Mouse (Mus musculus): ENCODE results near the gene Onecut3. TPM values are rescaled to one million over a fixed set of nuclear protein-coding genes. Genes with fewer than 3 reads are reported as not detected.

Gene Onecut3
- polyA plus RNA-seq, 1 experiment from 2014 or later = 2.0 TPM

GRCm38 (mm10) chr10:80539493-80539892, 44.9 kb downstream of the Onecut3 start:
- no peak for DNase-seq (ENCODE audit: low spot score)
- Histone ChIP-seq H3K4me3 (0 out of 2 replicates have a peak overlapping the region, but pooled peaks have one; percentile 46), H3K36me3 (peaks cover 37% of the 10 kb centered on the region), H3K27ac (no peak overlapping the region), H3K9me3 (no peaks in the 10 kb centered on the region), H3K27me3 (ENCODE audit: insufficient read depth, poor library complexity, severe bottlenecking) (peaks cover 47% of the 10 kb centered on the region), H3K4me1 (replicated peaks) (peaks cover 30% of the 10 kb centered on the region)
- 44% methylated on average over 5 of the region's 5 CpGs for WGBS

DNA sequence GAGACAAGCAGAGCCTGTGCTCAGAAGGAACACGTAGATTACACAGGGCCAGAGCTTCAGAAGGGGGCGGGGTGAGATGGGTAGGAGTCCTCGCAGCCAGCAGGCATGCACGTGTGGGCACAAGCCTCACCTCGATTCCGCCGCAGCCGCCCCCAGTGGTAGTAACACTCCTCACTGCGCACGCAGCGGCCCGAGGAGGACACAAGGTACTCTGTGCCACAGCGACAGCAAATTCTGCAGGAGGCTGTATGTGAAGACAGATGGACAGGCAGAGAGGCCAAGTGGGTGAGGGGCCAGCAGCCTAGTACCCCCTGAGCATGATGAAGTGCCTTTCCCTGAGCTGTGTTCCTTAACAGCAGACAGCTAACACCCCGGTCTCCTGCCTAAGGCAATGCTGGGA, 49.2 kb downstream of the Onecut3 start:
- H3K27ac ChIP-seq = no peak overlapping the region
- H3K9me3 ChIP-seq = no peaks in the 10 kb centered on the region
- H3K36me3 ChIP-seq = peaks cover 81% of the 10 kb centered on the region
- H3K27me3 ChIP-seq (ENCODE audit: insufficient read depth, poor library complexity, severe bottlenecking) = 0 out of 2 replicates have a peak, but pooled peaks cover 3% of the 10 kb centered on the region
- WGBS = 96% methylated on average over 14 of the region's 14 CpGs
- no peak overlapping the region for H3K4me3 ChIP-seq
- H3K4me1 ChIP-seq (replicated peaks) = peaks cover 16% of the 10 kb centered on the region
- DNase-seq (ENCODE audit: low spot score) = no peak

GRCm38 (mm10) chr10:80545590-80545989, 51.0 kb downstream of the Onecut3 start:
- 91% methylated on average over 8 of the region's 8 CpGs for WGBS

GRCm38 (mm10) chr10:80546945-80547344, 52.3 kb downstream of the Onecut3 start:
- H3K36me3 ChIP-seq = peaks cover 91% of the 10 kb centered on the region
- WGBS = 95% methylated on average over 4 of the region's 4 CpGs
- H3K4me1 ChIP-seq (replicated peaks) = peaks cover 8% of the 10 kb centered on the region
- no peak overlapping the region for H3K27ac ChIP-seq
- no peak overlapping the region for H3K4me3 ChIP-seq
- no peak for DNase-seq (ENCODE audit: low spot score)
- no peaks in the 10 kb centered on the region for H3K9me3 ChIP-seq
- H3K27me3 ChIP-seq (ENCODE audit: insufficient read depth, poor library complexity, severe bottlenecking) = no peaks in the 10 kb centered on the region

More at GRCm38 (mm10) chr10:80545590-80545989, 51.0 kb downstream of the Onecut3 start:
- Histone ChIP-seq H3K4me1 (replicated peaks) (peaks cover 8% of the 10 kb centered on the region), H3K36me3 (peaks cover 98% of the 10 kb centered on the region), H3K27ac (no peak overlapping the region), H3K4me3 (no peak overlapping the region), H3K27me3 (ENCODE audit: insufficient read depth, poor library complexity, severe bottlenecking) (no peaks in the 10 kb centered on the region), H3K9me3 (no peaks in the 10 kb centered on the region)
- no peak for DNase-seq (ENCODE audit: low spot score)

DNA sequence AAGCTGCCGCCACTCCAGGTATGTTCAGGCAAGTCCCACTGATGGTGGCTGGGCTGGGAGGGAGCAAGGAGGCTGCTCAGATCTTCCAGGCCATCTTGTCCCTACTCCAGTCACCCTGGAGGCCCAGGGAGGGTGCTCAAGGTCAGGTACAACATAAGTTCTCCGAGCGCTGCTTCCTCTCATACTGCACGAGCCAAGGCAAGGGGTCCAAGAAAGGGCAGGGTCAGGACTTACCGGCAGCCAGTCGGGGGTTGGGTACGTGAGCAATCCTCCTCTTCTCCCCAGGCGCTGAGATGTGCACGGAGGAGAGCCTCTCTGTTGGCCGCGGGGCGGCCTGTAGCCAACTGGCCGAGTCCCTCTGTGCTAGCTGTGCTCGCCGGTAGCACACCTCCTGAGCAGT, 52.9 kb downstream of the Onecut3 start:
- H3K9me3 ChIP-seq = no peaks in the 10 kb centered on the region
- peaks cover 85% of the 10 kb centered on the region for H3K36me3 ChIP-seq
- 92% methylated on average over 15 of the region's 15 CpGs for WGBS

DNA sequence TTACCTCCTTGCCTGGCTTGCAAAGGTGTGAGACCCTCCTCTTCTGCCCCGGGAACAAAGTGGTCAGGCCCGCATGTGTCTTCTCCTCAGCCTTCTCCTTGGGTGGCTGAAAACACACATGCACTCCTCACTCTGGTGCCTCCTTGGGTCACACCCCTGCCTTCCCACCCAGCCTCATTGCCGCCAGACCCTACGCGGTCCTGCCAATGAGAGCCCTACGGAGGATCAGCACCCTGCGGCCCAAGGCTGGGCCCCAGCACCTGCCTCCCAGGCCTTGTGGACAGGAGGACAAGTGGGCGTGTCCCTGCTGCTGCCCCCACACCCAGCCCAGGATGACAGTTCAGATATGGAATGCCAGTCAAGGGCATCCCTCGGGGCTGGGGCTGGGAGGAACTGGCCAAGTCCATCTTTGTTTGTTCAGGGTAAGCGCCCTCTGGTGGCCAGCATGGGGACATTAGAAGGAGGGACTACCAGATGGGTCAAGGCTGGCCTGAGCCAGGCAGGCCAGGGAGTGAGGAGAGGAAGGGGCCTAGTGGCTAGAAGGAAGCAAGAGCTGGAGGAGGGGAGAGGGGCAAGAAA, 53.9 kb downstream of the Onecut3 start:
- H3K36me3 ChIP-seq = peaks cover 75% of the 10 kb centered on the region
- peak overlapping the region; percentile 62; the same call in 1 of the 2 replicates for H3K27ac ChIP-seq
- peaks cover 8% of the 10 kb centered on the region for H3K4me1 ChIP-seq (replicated peaks)
- DNase-seq (ENCODE audit: low spot score) = peak; percentile 75
- 75% methylated on average over 10 of the region's 10 CpGs for WGBS
- no peaks in the 10 kb centered on the region for H3K27me3 ChIP-seq (ENCODE audit: insufficient read depth, poor library complexity, severe bottlenecking)
- H3K4me3 ChIP-seq = no peak overlapping the region; the same call in 1 of the 2 replicates
- H3K9me3 ChIP-seq = no peaks in the 10 kb centered on the region

More for the DNA sequence above, 52.9 kb downstream of the Onecut3 start:
- DNase-seq (ENCODE audit: low spot score) = no peak
- H3K4me3 ChIP-seq = no peak overlapping the region
- H3K27me3 ChIP-seq (ENCODE audit: insufficient read depth, poor library complexity, severe bottlenecking) = no peaks in the 10 kb centered on the region
- peaks cover 8% of the 10 kb centered on the region for H3K4me1 ChIP-seq (replicated peaks)
- H3K27ac ChIP-seq = peak overlapping the region; percentile 29; the same call in 1 of the 2 replicates

GRCm38 (mm10) chr10:80549279-80549678, 54.6 kb downstream of the Onecut3 start:
- DNase-seq (ENCODE audit: low spot score) = no peak
- no peaks in the 10 kb centered on the region for H3K9me3 ChIP-seq
- H3K27ac ChIP-seq = no peak overlapping the region
- H3K4me3 ChIP-seq = no peak overlapping the region
- WGBS = 91% methylated on average over 21 of the region's 21 CpGs
- H3K36me3 ChIP-seq = peaks cover 67% of the 10 kb centered on the region
- no peaks in the 10 kb centered on the region for H3K27me3 ChIP-seq (ENCODE audit: insufficient read depth, poor library complexity, severe bottlenecking)
- H3K4me1 ChIP-seq (replicated peaks) = peaks cover 13% of the 10 kb centered on the region

- no peak overlapping the region for H3K4me3 ChIP-seq
- no peaks in the 10 kb centered on the region for H3K27me3 ChIP-seq (ENCODE audit: insufficient read depth, poor library complexity, severe bottlenecking)
- DNase-seq (ENCODE audit: low spot score) = no peak
- 64% methylated on average over 9 of the region's 9 CpGs for WGBS
- H3K27ac ChIP-seq = no peak overlapping the region
- H3K36me3 ChIP-seq = peaks cover 40% of the 10 kb centered on the region
- no peaks in the 10 kb centered on the region for H3K9me3 ChIP-seq
- H3K4me1 ChIP-seq (replicated peaks) = peaks cover 21% of the 10 kb centered on the region
Observed at GRCm38 (mm10) chr10:80552364-80552763, 57.7 kb downstream of the Onecut3 start.

DNA sequence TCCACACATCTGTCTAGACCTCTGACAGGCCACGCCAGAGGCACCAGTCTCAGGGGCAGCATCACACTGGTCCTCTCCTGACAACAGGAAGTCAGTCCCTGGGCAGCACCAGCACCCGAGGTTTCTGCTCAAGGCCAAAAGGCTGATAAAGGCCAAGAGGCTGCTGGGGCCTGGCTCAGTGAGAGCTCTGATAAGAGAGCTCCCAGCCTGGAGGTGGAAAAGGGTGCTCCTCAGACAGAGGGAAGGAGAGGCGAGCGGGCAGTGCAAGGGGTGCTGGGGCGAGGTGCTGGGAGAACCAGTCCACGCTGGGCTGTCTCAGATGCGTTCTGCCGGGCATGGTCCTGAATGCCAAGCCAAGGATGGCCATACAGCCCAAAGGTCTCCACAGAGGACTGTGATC, 58.9 kb downstream of the Onecut3 start:
- Histone ChIP-seq H3K36me3 (peaks cover 28% of the 10 kb centered on the region), H3K9me3 (no peaks in the 10 kb centered on the region), H3K27me3 (ENCODE audit: insufficient read depth, poor library complexity, severe bottlenecking) (no peaks in the 10 kb centered on the region), H3K4me1 (replicated peaks) (peaks cover 30% of the 10 kb centered on the region), H3K27ac (peak overlapping the region; percentile 54; the same call in 1 of the 2 replicates), H3K4me3 (no peak overlapping the region)
- 92% methylated on average over 8 of the region's 8 CpGs for whole genome bisulfite sequencing
- no peak for DNase-seq (ENCODE audit: low spot score)

DNA sequence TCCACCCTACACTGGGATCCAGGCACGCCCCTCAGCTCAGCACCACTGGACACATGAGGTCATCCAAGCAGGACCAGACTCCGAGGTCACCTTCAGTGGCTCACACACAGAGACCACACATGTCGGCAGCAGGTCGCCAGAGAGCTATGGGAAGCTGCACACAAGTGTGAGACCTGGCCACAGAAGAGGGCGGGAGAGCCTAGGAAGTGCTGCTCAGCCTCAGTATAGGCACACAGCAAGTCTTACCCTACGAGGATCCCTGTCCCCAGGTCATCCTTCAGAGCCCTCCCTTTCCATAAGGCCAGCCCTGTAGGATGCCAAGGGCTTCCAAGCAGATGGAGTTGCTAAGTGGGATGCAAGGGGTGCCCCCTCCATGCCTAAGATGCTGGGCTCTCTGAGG, 59.4 kb downstream of the Onecut3 start:
- Histone ChIP-seq H3K27ac (peak overlapping the region; percentile 12; the same call in 1 of the 2 replicates), H3K9me3 (no peaks in the 10 kb centered on the region), H3K36me3 (peaks cover 23% of the 10 kb centered on the region), H3K4me3 (no peak overlapping the region), H3K4me1 (replicated peaks) (peaks cover 28% of the 10 kb centered on the region), H3K27me3 (ENCODE audit: insufficient read depth, poor library complexity, severe bottlenecking) (no peaks in the 10 kb centered on the region)
- no peak for DNase-seq (ENCODE audit: low spot score)
- WGBS = 87% methylated on average over 6 of the region's 6 CpGs

DNA sequence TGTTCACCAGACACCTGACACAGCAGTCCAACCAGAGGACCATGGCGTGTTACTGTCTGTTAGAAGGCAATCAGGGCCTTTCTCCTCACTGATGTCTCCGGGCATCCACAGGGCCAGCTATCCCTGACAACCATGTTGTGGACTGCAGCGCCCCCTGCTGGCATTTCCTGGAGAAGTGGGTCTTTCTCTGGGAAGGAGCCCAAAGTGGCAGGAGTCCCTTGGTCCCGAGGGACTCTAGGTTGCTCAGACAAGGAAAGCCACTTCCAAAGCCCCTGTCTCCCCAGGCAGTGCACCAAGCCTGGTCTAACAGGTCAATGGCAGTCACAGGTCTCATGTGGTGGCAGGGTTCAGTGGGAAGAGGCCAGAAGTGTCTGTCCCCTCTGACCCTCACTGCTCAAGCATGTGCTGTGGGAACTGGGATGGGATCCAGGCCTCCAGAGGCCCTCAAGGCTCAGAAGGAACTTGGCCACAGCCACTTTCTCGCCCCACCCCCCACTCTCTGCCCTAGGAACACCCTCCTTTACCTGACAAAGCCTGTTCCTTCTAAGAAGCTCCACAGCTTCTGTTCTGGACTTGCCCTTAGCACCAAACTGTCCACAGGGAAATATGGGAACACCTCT, 62.8 kb downstream of the Onecut3 start:
- 38% methylated on average over 5 of the region's 5 CpGs for WGBS
- 0 out of 2 replicates have a peak overlapping the region, but pooled peaks have one; percentile 1 for H3K4me3 ChIP-seq

GRCm38 (mm10) chr10:80559431-80559830, 64.8 kb downstream of the Onecut3 start:
- 92% methylated on average over 7 of the region's 7 CpGs for WGBS
- Histone ChIP-seq H3K9me3 (no peaks in the 10 kb centered on the region), H3K36me3 (peaks cover 2% of the 10 kb centered on the region; the same call in 1 of the 2 replicates), H3K27me3 (ENCODE audit: insufficient read depth, poor library complexity, severe bottlenecking) (no peaks in the 10 kb centered on the region), H3K27ac (no peak overlapping the region), H3K4me3 (peak overlapping the region; percentile 26; the same call in 1 of the 2 replicates), H3K4me1 (replicated peaks) (peaks cover 48% of the 10 kb centered on the region)
- no peak for DNase-seq (ENCODE audit: low spot score)

More for the DNA sequence above, 62.8 kb downstream of the Onecut3 start:
- H3K27me3 ChIP-seq (ENCODE audit: insufficient read depth, poor library complexity, severe bottlenecking) = no peaks in the 10 kb centered on the region
- peaks cover 52% of the 10 kb centered on the region for H3K4me1 ChIP-seq (replicated peaks)
- H3K9me3 ChIP-seq = no peaks in the 10 kb centered on the region
- peak; percentile 77 for DNase-seq (ENCODE audit: low spot score)
- H3K27ac ChIP-seq = no peak overlapping the region
- H3K36me3 ChIP-seq = peaks cover 3% of the 10 kb centered on the region; the same call in 1 of the 2 replicates

GRCm38 (mm10) chr10:80560621-80561020, 66.0 kb downstream of the Onecut3 start:
- Histone ChIP-seq H3K9me3 (no peaks in the 10 kb centered on the region), H3K4me1 (replicated peaks) (peaks cover 48% of the 10 kb centered on the region), H3K27me3 (ENCODE audit: insufficient read depth, poor library complexity, severe bottlenecking) (no peaks in the 10 kb centered on the region), H3K27ac (peak overlapping the region; percentile 99), H3K36me3 (no peaks in the 10 kb centered on the region; the same call in 1 of the 2 replicates), H3K4me3 (peak overlapping the region; percentile 83)
- no peak for DNase-seq (ENCODE audit: low spot score)
- 2% methylated on average over 13 of the region's 13 CpGs for WGBS
